Mouse (Mus musculus) mouse embryonic stem cell (cell line): ENCODE measurements around the gene Gm49673.
"Not testable (repeated sequence)": the region's sequence is repeated elsewhere in the genome, so short reads cannot be mapped to it uniquely, and the experiment has no call there.

Experiments used
- in situ Hi-C, 2 experiments: fragments of 300-500 bp; cut with MboI; formaldehyde crosslinking; loops; 1 replicate in 1 of 2; 3 replicates in 1 of 2; pipeline ENCODE4 v1.14.3; 2019 to 2020; ENCODE audit warnings: low sequenced_read_pairs in 2 of 2, low pct_unique_long_range_greater_than_20kb in 1 of 2, mixed read lengths in 1 of 2; ENCODE audit not compliant: unreplicated experiment in 1 of 2

Gene Gm49673

GRCm38 (mm10) chr17:8147439-8148316, at the start of gene Gm49673, which contains the start of gene Rnaset2a:
Gene Gm49673, minus strand, starts transcription at chr17:8147788.
Gene Rnaset2a, minus strand, starts transcription at chr17:8148097.
- in situ Hi-C loops: not testable (repeated sequence)

- in situ Hi-C loops: loop anchor here in 1 of 2 experiments (25.0 kb wide), 1 partner anchor 334 kb away; no protein-coding TSS in a partner anchor
Measured at GRCm38 (mm10) chr17:8195685-8196376, 48.2 kb upstream of the Gm49673 start.

GRCm38 (mm10) chr17:8193678-8194077, 46.1 kb upstream of the Gm49673 start:
- in situ Hi-C loops: loop anchor here in 1 of 2 experiments (25.0 kb wide), 1 partner anchor 331 kb away; no protein-coding TSS in a partner anchor

GRCm38 (mm10) chr17:8184217-8184616, 36.6 kb upstream of the Gm49673 start:
- in situ Hi-C loops: loop anchor here in 1 of 2 experiments (25.0 kb wide), 1 partner anchor 322 kb away; no protein-coding TSS in a partner anchor

- in situ Hi-C loops: loop anchor here in 1 of 2 experiments (25.0 kb wide), 1 partner anchor 322 kb away; no protein-coding TSS in a partner anchor
Measured at GRCm38 (mm10) chr17:8183815-8184214, 36.2 kb upstream of the Gm49673 start.

- in situ Hi-C loops: loop anchor here in 1 of 2 experiments (25.0 kb wide), 1 partner anchor 315 kb away; no protein-coding TSS in a partner anchor
Measured at GRCm38 (mm10) chr17:8177090-8177489, 29.5 kb upstream of the Gm49673 start.

GRCm38 (mm10) chr17:8171081-8171480, 23.5 kb upstream of the Gm49673 start:
- in situ Hi-C loops: no loop called here

GRCm38 (mm10) chr17:8170331-8170730, 22.7 kb upstream of the Gm49673 start:
- in situ Hi-C loops: no loop called here

GRCm38 (mm10) chr17:8167436-8167835, 19.8 kb upstream of the Gm49673 start:
- in situ Hi-C loops: not testable (repeated sequence)

- in situ Hi-C loops: not testable (repeated sequence)
Measured at GRCm38 (mm10) chr17:8166454-8166853, 18.9 kb upstream of the Gm49673 start.

GRCm38 (mm10) chr17:8165977-8166376, 18.4 kb upstream of the Gm49673 start:
- in situ Hi-C loops: not testable (repeated sequence)

- in situ Hi-C loops: not testable (repeated sequence)
Measured at GRCm38 (mm10) chr17:8165608-8165945, 18.0 kb upstream of the Gm49673 start.

GRCm38 (mm10) chr17:8164701-8165607, 17.4 kb upstream of the Gm49673 start, which contains the start of gene Fgfr1op:
Gene Fgfr1op, plus strand, starts transcription at chr17:8165501.
- in situ Hi-C loops: not testable (repeated sequence)

- in situ Hi-C loops: not testable (repeated sequence)
Measured at GRCm38 (mm10) chr17:8160969-8161368, 13.4 kb upstream of the Gm49673 start.

- in situ Hi-C loops: not testable (repeated sequence)
Measured at GRCm38 (mm10) chr17:8158627-8159026, 11.0 kb upstream of the Gm49673 start.

- in situ Hi-C loops: not testable (repeated sequence)
Measured at GRCm38 (mm10) chr17:8155982-8156381, 8.4 kb upstream of the Gm49673 start.

GRCm38 (mm10) chr17:8155010-8155409, 7.4 kb upstream of the Gm49673 start:
- in situ Hi-C loops: not testable (repeated sequence)

- in situ Hi-C loops: not testable (repeated sequence)
Measured at GRCm38 (mm10) chr17:8146931-8147330, 657 bp downstream of the Gm49673 start.
